Mouse (Mus musculus) liver, adult 2 months (tissue): ENCODE data around the gene Farp2. TPM values are rescaled to one million over a fixed set of nuclear protein-coding genes. Genes with fewer than 3 reads are reported as not detected.
A peak's percentile ranks its signal among the peaks of the same experiment; 100 is the strongest.

ENCODE experiments used
- DNase-seq: peaks from one replicate; pipeline ENCODE4 v3.0.0-alpha.2; 2011; ENCODE audit warnings: low read depth, low spot score; ENCODE audit errors: extremely low read depth
- H3K27ac ChIP-seq: fragments of 200-500 bp; replicated peaks from 2 replicates; pipeline ENCODE4 v1.5.1; 2012; ENCODE audit warnings: low read depth, mild to moderate bottlenecking, control low read depth, inconsistent platforms, low read length; ENCODE audit not compliant: insufficient read depth
- H3K27me3 ChIP-seq: fragments of 200-500 bp; 2 replicates; pipeline ENCODE4 v1.6.1; 2012; ENCODE audit warnings: mild to moderate bottlenecking, moderate library complexity, low read length, inconsistent platforms; ENCODE audit not compliant: control insufficient read depth, insufficient read depth
- H3K36me3 ChIP-seq: fragments of 200-500 bp; 2 replicates; pipeline ENCODE4 v1.6.1; 2012; ENCODE audit warnings: low read length, inconsistent platforms; ENCODE audit not compliant: control insufficient read depth, insufficient read depth
- H3K4me1 ChIP-seq: fragments of 200-500 bp; 2 replicates; pipeline ENCODE4 v1.6.1; 2011; ENCODE audit warnings: low read length; ENCODE audit not compliant: control insufficient read depth, insufficient read depth
- H3K4me3 ChIP-seq: fragments of 200-500 bp; 2 replicates; pipeline ENCODE4 v1.5.1; 2011; ENCODE audit warnings: low read depth, mild to moderate bottlenecking, control low read depth, low read length, moderate library complexity; ENCODE audit not compliant: insufficient read depth
- H3K79me2 ChIP-seq: fragments of 200-500 bp; 2 replicates; pipeline ENCODE4 v1.6.1; 2012; ENCODE audit warnings: inconsistent platforms, mild to moderate bottlenecking, low read length, moderate library complexity; ENCODE audit not compliant: control insufficient read depth, insufficient read depth
- H3K9ac ChIP-seq: fragments of 200-500 bp; 2 replicates; pipeline ENCODE4 v1.6.1; 2012; ENCODE audit warnings: low read depth, mild to moderate bottlenecking, control low read depth, inconsistent platforms, low read length
- CTCF ChIP-seq: fragments of 200-500 bp; IDR thresholded peaks from 2 replicates; pipeline ENCODE4 v1.5.1; 2011; ENCODE audit warnings: low read depth, low read length, control low read depth
- POLR2A ChIP-seq: fragments of 200-500 bp; IDR thresholded peaks from 2 replicates; pipeline ENCODE4 v1.6.1; 2011; ENCODE audit warnings: low read length, control low read depth; ENCODE audit not compliant: insufficient read depth; ENCODE audit errors: extremely low read depth
- WGBS: fragments of 180-500 bp; shearing (Covaris S2); methylation state at CpG from one replicate; pipeline ENCODE4 v1.1.7; 2018; 5-methylcytosine and 5-hydroxymethylcytosine counted together
- polyA plus RNA-seq: library from polyadenylated mRNA; depleted of rRNA; stranded (reverse); fragments of >200 nt; gene quantifications from 2 replicates; pipeline ENCODE4 v1.2.3, GENCODE M21; 2012; rRNA removed
- total RNA-seq: library from RNA; depleted of rRNA; stranded (reverse); fragments of >200 nt; gene quantifications from 2 replicates; pipeline ENCODE4 v1.2.3, GENCODE M21; 2014; rRNA removed

The Farp2 gene
- total RNA-seq (10.5 and 16.4 TPM in 2 replicates), polyA plus RNA-seq (9.2 and 10.5 TPM in 2 replicates)

- H3K27ac ChIP-seq, result peak within 1 kb of the TSS; percentile 89
- WGBS, result 2% methylated on average over 68 of the region's 71 CpGs
Observed at GRCm38 (mm10) chr1:93511585-93512350, at the start of gene Farp2. Farp2 (plus strand) TSS chr1:93512079.

GRCm38 (mm10) chr1:93465066-93465465 is 46.8 kb upstream of the Farp2 start:
- Histone ChIP-seq H3K4me3 (no peak overlapping the region), H3K27me3 (no peaks in the 10 kb centered on the region), H3K4me1 (peaks cover 3% of the 10 kb centered on the region; the same call in 1 of the 2 replicates), H3K27ac (no peak overlapping the region), H3K9ac (no peak overlapping the region), H3K36me3 (0 out of 2 replicates have a peak, but pooled peaks cover 1% of the 10 kb centered on the region), H3K79me2 (peaks cover 24% of the 10 kb centered on the region; the same call in 1 of the 2 replicates)
- TF ChIP-seq POLR2A, result no peak
- no peak for TF ChIP-seq CTCF
- no peak for DNase-seq

More at GRCm38 (mm10) chr1:93511585-93512350, at the start of gene Farp2:
- Histone ChIP-seq H3K36me3 (peaks cover 7% of the 10 kb centered on the region), H3K9ac (peak within 1 kb of the TSS; percentile 87), H3K27me3 (no peaks in the 10 kb centered on the region), H3K79me2 (peaks cover 24% of the 10 kb centered on the region), H3K4me1 (peaks cover 12% of the 10 kb centered on the region; the same call in 1 of the 2 replicates), H3K4me3 (peak within 1 kb of the TSS; percentile 83)
- DNase-seq, result peak; percentile 89
- TF ChIP-seq POLR2A, result peak; percentile 94
- TF ChIP-seq CTCF, result no peak

GRCm38 (mm10) chr1:93465746-93466145 is 46.1 kb upstream of the Farp2 start:
- Histone ChIP-seq H3K9ac (no peak overlapping the region), H3K36me3 (0 out of 2 replicates have a peak, but pooled peaks cover 1% of the 10 kb centered on the region), H3K27ac (no peak overlapping the region), H3K27me3 (no peaks in the 10 kb centered on the region), H3K79me2 (peaks cover 23% of the 10 kb centered on the region; the same call in 1 of the 2 replicates), H3K4me1 (peaks cover 3% of the 10 kb centered on the region; the same call in 1 of the 2 replicates), H3K4me3 (no peak overlapping the region)
- TF ChIP-seq CTCF (no peak), POLR2A (no peak)
- no peak for DNase-seq

GRCm38 (mm10) chr1:93468626-93469025 is 43.3 kb upstream of the Farp2 start:
- Histone ChIP-seq H3K4me3 (no peak overlapping the region), H3K9ac (no peak overlapping the region), H3K36me3 (0 out of 2 replicates have a peak, but pooled peaks cover 1% of the 10 kb centered on the region), H3K4me1 (peaks cover 3% of the 10 kb centered on the region; the same call in 1 of the 2 replicates), H3K27me3 (no peaks in the 10 kb centered on the region), H3K27ac (no peak overlapping the region), H3K79me2 (peaks cover 22% of the 10 kb centered on the region; the same call in 1 of the 2 replicates)
- TF ChIP-seq CTCF (no peak), POLR2A (no peak)
- WGBS, result 89% methylated on average over 4 of the region's 4 CpGs
- no peak for DNase-seq

- Histone ChIP-seq H3K36me3 (no peaks in the 10 kb centered on the region), H3K79me2 (peaks cover 13% of the 10 kb centered on the region; the same call in 1 of the 2 replicates), H3K9ac (no peak overlapping the region), H3K4me1 (peaks cover 11% of the 10 kb centered on the region), H3K27me3 (no peaks in the 10 kb centered on the region), H3K27ac (peak overlapping the region; percentile 61), H3K4me3 (no peak overlapping the region)
- no peak for TF ChIP-seq CTCF
- no peak for TF ChIP-seq POLR2A
- DNase-seq, result peak; percentile 65
- 46% methylated on average over 3 of the region's 3 CpGs for WGBS
Observed at GRCm38 (mm10) chr1:93475694-93476093, 36.2 kb upstream of the Farp2 start.
